Mouse (Mus musculus): ENCODE results near the gene Tnfsf13.

DNA sequence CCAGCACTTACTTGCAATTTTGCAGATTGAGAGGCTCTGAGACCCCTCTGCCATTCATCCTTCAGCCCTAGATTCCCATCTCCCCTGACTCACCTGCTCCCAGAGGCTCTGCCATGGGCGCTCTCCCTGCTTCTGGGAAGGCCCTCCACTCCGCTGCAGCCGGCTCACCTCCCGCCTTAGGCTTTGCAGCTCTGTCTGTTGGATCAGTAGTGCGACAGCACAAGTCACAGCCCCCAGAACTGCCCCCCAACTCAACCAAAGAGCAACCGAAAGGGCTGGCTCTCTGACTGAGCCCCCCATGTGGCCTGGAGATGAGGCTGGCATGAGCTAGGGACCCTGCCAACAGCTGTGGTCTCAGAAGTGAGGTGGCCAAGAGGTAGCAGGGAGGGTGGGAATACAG, 648 bp downstream of the Tnfsf13 start:
- no peak for TF ChIP-seq GATA1 (IDR thresholded peaks at IDR 0.05; ENCODE audit: borderline replicate concordance, low read length)
- TF ChIP-seq FLI1 (IDR thresholded peaks at IDR 0.05; ENCODE audit: low read length): no peak

All from megakaryocyte, embryonic 14.5 days (primary cell).